Mouse (Mus musculus): ENCODE measurements at regions not wholly inside any gene's neighbourhood (a gene's known extent, or its start where the extent isn't known, plus 50 kb on each side); places are given as distances from the start of the nearest gene placed in this dataset.

DNA sequence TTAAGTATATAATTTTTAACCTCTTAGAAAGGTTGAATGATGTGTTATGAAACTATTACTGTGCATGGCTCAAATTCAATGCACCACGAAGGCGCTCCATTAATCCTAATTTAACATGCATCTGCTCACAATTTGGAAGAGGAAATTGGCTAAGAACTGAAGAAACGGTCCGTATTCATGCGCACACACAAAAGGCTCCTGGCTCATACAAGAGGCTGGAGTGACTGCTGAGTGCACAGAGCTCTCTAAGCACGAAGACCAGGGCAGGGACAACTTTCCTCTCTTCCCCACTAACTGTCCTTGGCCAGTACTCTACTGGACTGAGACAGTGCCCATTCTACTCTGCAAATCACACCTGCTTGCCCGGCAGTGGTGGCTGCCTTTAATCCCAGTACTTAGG is 435.1 kb downstream of the Vrk1 start:
- Histone ChIP-seq H3K9ac (no peak overlapping the region), H3K27me3 (ENCODE audit: insufficient read depth, low read length) (no peaks in the 10 kb centered on the region), H3K4me3 (ENCODE audit: low read depth, low read length) (no peak overlapping the region), H3K4me1 (ENCODE audit: insufficient read depth) (0 out of 2 replicates have a peak, but pooled peaks cover 2% of the 10 kb centered on the region), H3K27ac (ENCODE audit: low read depth, low read length) (no peak overlapping the region), H3K36me3 (ENCODE audit: insufficient read depth) (no peaks in the 10 kb centered on the region), H3K9me3 (ENCODE audit: low read length) (no peaks in the 10 kb centered on the region), H3K4me2 (ENCODE audit: low read depth) (no peak overlapping the region)
- WGBS = 10% methylated on average over 7 of the region's 7 CpGs
- ATAC-seq (no peak), DNase-seq (peak; percentile 30)
- no peak for TF ChIP-seq CTCF (IDR thresholded peaks at IDR 0.05; ENCODE audit: low read depth)

GRCm38 (mm10) chr12:106445976-106446375 is 435.9 kb downstream of the Vrk1 start:
- Histone ChIP-seq H3K4me2 (ENCODE audit: low read depth) (no peak overlapping the region), H3K4me1 (ENCODE audit: insufficient read depth) (0 out of 2 replicates have a peak, but pooled peaks cover 2% of the 10 kb centered on the region), H3K9me3 (ENCODE audit: low read length) (no peaks in the 10 kb centered on the region), H3K36me3 (ENCODE audit: insufficient read depth) (no peaks in the 10 kb centered on the region), H3K27me3 (ENCODE audit: insufficient read depth, low read length) (no peaks in the 10 kb centered on the region), H3K27ac (ENCODE audit: low read depth, low read length) (no peak overlapping the region), H3K9ac (no peak overlapping the region), H3K4me3 (ENCODE audit: low read depth, low read length) (no peak overlapping the region)
- WGBS = 62% methylated on average over 10 of the region's 10 CpGs
- ATAC-seq = no peak
- DNase-seq = no peak
- TF ChIP-seq CTCF (IDR thresholded peaks at IDR 0.05; ENCODE audit: low read depth) = no peak

- Histone ChIP-seq H3K9ac (no peak overlapping the region), H3K36me3 (ENCODE audit: insufficient read depth) (no peaks in the 10 kb centered on the region), H3K4me1 (ENCODE audit: insufficient read depth) (0 out of 2 replicates have a peak, but pooled peaks cover 2% of the 10 kb centered on the region), H3K9me3 (ENCODE audit: low read length) (no peaks in the 10 kb centered on the region), H3K27me3 (ENCODE audit: insufficient read depth, low read length) (no peaks in the 10 kb centered on the region), H3K4me3 (ENCODE audit: low read depth, low read length) (no peak overlapping the region), H3K27ac (ENCODE audit: low read depth, low read length) (no peak overlapping the region), H3K4me2 (ENCODE audit: low read depth) (no peak overlapping the region)
- no peak for TF ChIP-seq CTCF (IDR thresholded peaks at IDR 0.05; ENCODE audit: low read depth)
- DNase-seq (no peak), ATAC-seq (no peak)
- 20% methylated on average over 20 of the region's 20 CpGs for WGBS
Observed at GRCm38 (mm10) chr12:106446876-106447532, 437.0 kb downstream of the Vrk1 start.

DNA sequence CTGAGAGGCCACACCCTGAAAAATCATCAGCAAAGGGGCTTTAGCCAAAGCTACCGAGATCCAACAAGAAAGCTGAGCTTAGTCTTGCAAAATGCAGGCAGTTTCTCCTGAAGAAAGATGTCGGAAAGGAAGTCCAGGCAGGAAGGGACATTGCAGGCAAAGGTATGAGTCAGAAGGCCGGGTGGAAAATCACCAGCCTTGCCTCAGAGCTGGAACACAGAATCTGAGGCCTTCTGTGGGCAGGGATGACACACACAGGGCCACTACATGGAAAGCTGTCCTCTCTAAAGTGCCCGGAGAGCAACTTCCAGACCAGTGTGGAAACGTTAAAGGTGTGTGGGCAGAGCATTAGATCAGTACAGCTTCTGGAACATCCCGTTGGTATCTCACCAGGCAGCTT is 438.5 kb downstream of the Vrk1 start:
- H3K4me1 ChIP-seq (ENCODE audit: insufficient read depth) = 0 out of 2 replicates have a peak, but pooled peaks cover 2% of the 10 kb centered on the region
- H3K9ac ChIP-seq = no peak overlapping the region
- H3K27ac ChIP-seq (ENCODE audit: low read depth, low read length) = no peak overlapping the region
- no peak for TF ChIP-seq CTCF (IDR thresholded peaks at IDR 0.05; ENCODE audit: low read depth)
- 94% methylated on average over 6 of the region's 6 CpGs for WGBS
- no peaks in the 10 kb centered on the region for H3K27me3 ChIP-seq (ENCODE audit: insufficient read depth, low read length)
- ATAC-seq (no peak), DNase-seq (no peak)
- no peak overlapping the region for H3K4me2 ChIP-seq (ENCODE audit: low read depth)
- H3K9me3 ChIP-seq (ENCODE audit: low read length) = no peaks in the 10 kb centered on the region
- no peak overlapping the region for H3K4me3 ChIP-seq (ENCODE audit: low read depth, low read length)
- H3K36me3 ChIP-seq (ENCODE audit: insufficient read depth) = no peaks in the 10 kb centered on the region

DNA sequence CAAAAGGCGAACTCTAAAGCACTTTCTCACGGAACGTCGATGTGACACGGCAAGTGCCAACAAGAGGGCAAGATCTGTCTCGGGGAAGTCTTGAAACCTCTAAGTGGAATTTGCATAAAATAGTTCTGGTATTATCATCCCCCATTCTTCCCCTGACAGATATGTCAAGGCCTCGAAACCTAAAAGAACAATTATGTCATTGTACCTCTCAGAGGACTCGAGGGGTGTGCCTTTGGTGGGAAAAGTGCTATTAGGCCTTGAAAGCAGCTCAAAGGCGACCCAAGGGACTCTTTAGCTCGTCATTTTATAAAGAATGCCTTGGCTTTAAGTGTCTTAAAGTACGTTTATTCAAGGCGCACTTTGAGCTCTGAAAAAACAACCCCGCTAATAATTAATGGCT is 443.5 kb downstream of the Vrk1 start:
- no peak for TF ChIP-seq CTCF (IDR thresholded peaks at IDR 0.05; ENCODE audit: low read depth)
- DNase-seq = peak; percentile 51
- no peak overlapping the region for H3K4me3 ChIP-seq (ENCODE audit: low read depth, low read length)
- no peak overlapping the region for H3K9ac ChIP-seq
- H3K9me3 ChIP-seq (ENCODE audit: low read length) = no peaks in the 10 kb centered on the region
- no peaks in the 10 kb centered on the region for H3K4me1 ChIP-seq (ENCODE audit: insufficient read depth)
- H3K36me3 ChIP-seq (ENCODE audit: insufficient read depth) = no peaks in the 10 kb centered on the region
- no peak overlapping the region for H3K27ac ChIP-seq (ENCODE audit: low read depth, low read length)
- 45% methylated on average over 13 of the region's 13 CpGs for WGBS
- H3K4me2 ChIP-seq (ENCODE audit: low read depth) = no peak overlapping the region
- peak; percentile 86; the same call in 1 of the 2 replicates for ATAC-seq
- no peaks in the 10 kb centered on the region for H3K27me3 ChIP-seq (ENCODE audit: insufficient read depth, low read length)

GRCm38 (mm10) chr12:106458215-106458614 is 448.2 kb downstream of the Vrk1 start:
- H3K36me3 ChIP-seq (ENCODE audit: insufficient read depth) = no peaks in the 10 kb centered on the region

DNA sequence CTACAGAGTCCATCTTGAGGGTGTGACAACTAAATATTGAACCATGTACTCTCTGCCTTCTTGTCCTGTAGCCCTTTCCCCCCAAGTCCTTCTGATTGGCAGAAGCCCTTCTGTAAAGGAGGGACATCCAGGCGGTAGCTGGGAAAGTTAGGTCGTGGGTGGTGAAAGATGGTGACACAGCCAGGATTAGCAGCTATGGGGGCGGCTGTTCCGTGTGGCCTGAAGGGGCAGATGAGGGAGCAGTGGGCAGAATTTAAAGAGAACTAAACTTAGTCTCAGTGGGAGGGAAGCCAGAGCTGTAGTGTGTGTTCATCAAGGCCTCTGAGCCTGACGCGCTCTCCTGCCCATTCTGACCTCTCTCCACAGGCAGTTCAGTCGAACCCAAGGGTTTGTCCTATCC is 450.6 kb downstream of the Vrk1 start:
- no peak for ATAC-seq
- Histone ChIP-seq H3K4me2 (ENCODE audit: low read depth) (no peak overlapping the region), H3K9me3 (ENCODE audit: low read length) (no peaks in the 10 kb centered on the region), H3K27ac (ENCODE audit: low read depth, low read length) (no peak overlapping the region), H3K9ac (no peak overlapping the region), H3K36me3 (ENCODE audit: insufficient read depth) (no peaks in the 10 kb centered on the region), H3K4me1 (ENCODE audit: insufficient read depth) (no peaks in the 10 kb centered on the region), H3K27me3 (ENCODE audit: insufficient read depth, low read length) (no peaks in the 10 kb centered on the region), H3K4me3 (ENCODE audit: low read depth, low read length) (no peak overlapping the region)
- TF ChIP-seq CTCF (IDR thresholded peaks at IDR 0.05; ENCODE audit: low read depth) = no peak
- WGBS = 85% methylated on average over 7 of the region's 7 CpGs
- no peak for DNase-seq

More at GRCm38 (mm10) chr12:106458215-106458614, 448.2 kb downstream of the Vrk1 start:
- Histone ChIP-seq H3K27ac (ENCODE audit: low read depth, low read length) (no peak overlapping the region), H3K4me2 (ENCODE audit: low read depth) (no peak overlapping the region), H3K4me3 (ENCODE audit: low read depth, low read length) (no peak overlapping the region), H3K27me3 (ENCODE audit: insufficient read depth, low read length) (no peaks in the 10 kb centered on the region), H3K9me3 (ENCODE audit: low read length) (no peaks in the 10 kb centered on the region), H3K9ac (no peak overlapping the region), H3K4me1 (ENCODE audit: insufficient read depth) (no peaks in the 10 kb centered on the region)
- DNase-seq (no peak), ATAC-seq (no peak)
- no peak for TF ChIP-seq CTCF (IDR thresholded peaks at IDR 0.05; ENCODE audit: low read depth)
- 52% methylated on average over 6 of the region's 6 CpGs for WGBS
